In the genomic region with DNA sequence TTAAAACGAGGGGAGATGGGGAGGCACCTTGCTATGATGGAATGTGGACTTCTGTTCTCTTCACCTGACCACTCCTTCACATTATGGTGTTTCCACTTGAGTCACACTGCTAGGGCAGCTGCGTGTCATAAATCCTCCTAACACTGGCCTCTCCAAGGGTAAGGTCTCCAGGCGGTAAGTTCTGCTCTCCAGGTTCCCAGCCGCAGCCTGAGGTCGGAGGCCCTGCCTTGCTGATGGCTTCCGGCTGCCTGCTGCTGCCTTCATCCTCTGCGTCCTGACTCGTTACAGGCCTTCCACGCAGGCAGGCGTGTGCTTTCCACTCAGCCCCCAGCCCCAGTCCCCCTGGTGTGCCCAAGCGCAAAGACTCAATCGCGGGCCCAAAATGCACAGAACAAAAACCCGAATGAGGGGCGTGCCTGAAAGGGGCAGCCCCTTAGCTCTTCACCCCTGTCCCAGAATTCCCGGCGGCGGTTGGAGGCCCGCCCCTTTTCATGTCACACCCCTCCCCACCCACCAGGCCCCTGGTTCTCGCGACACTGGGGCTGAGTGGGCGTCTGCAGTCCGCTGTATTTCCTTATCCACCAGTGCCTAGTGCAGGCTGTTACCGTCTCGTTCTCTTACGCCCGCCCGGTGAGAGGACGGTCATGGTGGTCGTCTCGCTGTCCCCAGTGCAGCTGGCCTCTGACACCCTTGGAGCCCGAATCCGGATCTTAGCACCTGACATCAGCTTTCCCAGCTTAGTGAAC, we compare ENCODE assay signal across 8 mouse cellular contexts. TPM values are rescaled to one million over a fixed set of nuclear protein-coding genes. Genes with fewer than 3 reads are reported as not detected.
DNase-seq lines count a peak whose midpoint lies in the region; ATAC-seq and TF ChIP-seq lines count a peak whose summit lies in the region.

A gene (minus strand): TSS at position 464 of the 746 bp plus-strand sequence.

- TF ChIP-seq CTCF in C2C12 (IDR thresholded peaks at IDR 0.05; ENCODE audit: control insufficient read depth, insufficient read depth, insufficient read length), result no peak
- no peak for TF ChIP-seq CTCF in kidney, postnatal 0 days (IDR thresholded peaks at IDR 0.05; ENCODE audit: low read depth)

- H3K36me3 ChIP-seq in C2C12 (ENCODE audit: control insufficient read depth, insufficient read depth), result peaks cover 16% of the 10 kb centered on the region
- peaks cover 31% of the 10 kb centered on the region for H3K36me3 ChIP-seq in heart, embryonic 12.5 days
- peaks cover 15% of the 10 kb centered on the region; the same call in 1 of the 2 replicates for H3K36me3 ChIP-seq in kidney, postnatal 0 days (ENCODE audit: insufficient read depth, low read length)
- peaks cover 16% of the 10 kb centered on the region for H3K36me3 ChIP-seq in liver, embryonic 11.5 days (ENCODE audit: control insufficient read depth, insufficient read depth, low read length)
- peaks cover 19% of the 10 kb centered on the region for H3K36me3 ChIP-seq in stomach, embryonic 14.5 days (ENCODE audit: control insufficient read depth, insufficient read depth, low read length)

- H3K9ac ChIP-seq in heart, embryonic 12.5 days, result peak within 1 kb of the TSS; percentile 77
- peak within 1 kb of the TSS; percentile 78 for H3K9ac ChIP-seq in kidney, postnatal 0 days (ENCODE audit: low read depth, low read length)
- H3K9ac ChIP-seq in liver, embryonic 11.5 days (ENCODE audit: low read depth, low read length), result peak within 1 kb of the TSS; percentile 73
- H3K9ac ChIP-seq in stomach, embryonic 14.5 days (replicated peaks; ENCODE audit: low read depth, low read length), result peak within 1 kb of the TSS; percentile 72

- peaks cover 20% of the 10 kb centered on the region for H3K79me2 ChIP-seq in C2C12 (ENCODE audit: control insufficient read depth, insufficient read depth)

- H3K9me3 ChIP-seq in heart, embryonic 12.5 days (replicated peaks), result 0 out of 2 replicates have a peak, but pooled peaks cover 4% of the 10 kb centered on the region
- H3K9me3 ChIP-seq in kidney, postnatal 0 days (replicated peaks; ENCODE audit: low read length), result no peaks in the 10 kb centered on the region
- no peaks in the 10 kb centered on the region for H3K9me3 ChIP-seq in liver, embryonic 11.5 days (ENCODE audit: control insufficient read depth, low read length)
- peaks cover 6% of the 10 kb centered on the region; the same call in 1 of the 2 replicates for H3K9me3 ChIP-seq in stomach, embryonic 14.5 days (ENCODE audit: control insufficient read depth, low read depth, low read length)

- peaks cover 4% of the 10 kb centered on the region for H3K79me3 ChIP-seq in C2C12 (ENCODE audit: low read depth)

- no peaks in the 10 kb centered on the region for H3K27me3 ChIP-seq in C2C12 (ENCODE audit: control insufficient read depth, insufficient read depth, insufficient read length)
- H3K27me3 ChIP-seq in heart, embryonic 12.5 days (replicated peaks), result no peaks in the 10 kb centered on the region
- H3K27me3 ChIP-seq in kidney, postnatal 0 days (ENCODE audit: insufficient read depth, low read length), result no peaks in the 10 kb centered on the region
- no peaks in the 10 kb centered on the region for H3K27me3 ChIP-seq in liver, embryonic 11.5 days (replicated peaks; ENCODE audit: control insufficient read depth, insufficient read depth, low read length)
- no peaks in the 10 kb centered on the region for H3K27me3 ChIP-seq in stomach, embryonic 14.5 days (ENCODE audit: control insufficient read depth, insufficient read depth, low read length)

- peak within 1 kb of the TSS; percentile 78 for H3K4me2 ChIP-seq in heart, embryonic 12.5 days
- H3K4me2 ChIP-seq in kidney, postnatal 0 days (ENCODE audit: low read length), result peak within 1 kb of the TSS; percentile 79
- H3K4me2 ChIP-seq in liver, embryonic 11.5 days, result peak within 1 kb of the TSS; percentile 72
- H3K4me2 ChIP-seq in stomach, embryonic 14.5 days (replicated peaks; ENCODE audit: low read depth, low read length), result peak within 1 kb of the TSS; percentile 54

- peak; percentile 79 for DNase-seq in brain, embryonic 18.5 days (ENCODE audit: low read depth, low spot score)
- DNase-seq in kidney, postnatal 0 days (ENCODE audit: low spot score), result peak; percentile 97
- DNase-seq in liver, embryonic 11.5 days (ENCODE audit: low spot score), result peak; percentile 95
- peak; percentile 93 for DNase-seq in naive thymus-derived CD4-positive, alpha-beta T cell, adult 2 months (ENCODE audit: low read depth)

- H3K4me3 ChIP-seq in C2C12 (ENCODE audit: insufficient read depth, poor library complexity, severe bottlenecking), result peak within 1 kb of the TSS; percentile 49
- H3K4me3 ChIP-seq in heart, embryonic 12.5 days, result peak within 1 kb of the TSS; percentile 89
- H3K4me3 ChIP-seq in kidney, postnatal 0 days (replicated peaks; ENCODE audit: low read depth, low read length), result peak within 1 kb of the TSS; percentile 64
- H3K4me3 ChIP-seq in liver, embryonic 11.5 days (ENCODE audit: low read depth, low read length), result peak within 1 kb of the TSS; percentile 70
- peak within 1 kb of the TSS; percentile 73 for H3K4me3 ChIP-seq in stomach, embryonic 14.5 days (ENCODE audit: low read depth, low read length)

- H3K4me1 ChIP-seq in heart, embryonic 12.5 days (replicated peaks), result 0 out of 2 replicates have a peak, but pooled peaks cover 11% of the 10 kb centered on the region
- no peaks in the 10 kb centered on the region for H3K4me1 ChIP-seq in kidney, postnatal 0 days (replicated peaks; ENCODE audit: insufficient read depth, low read length)
- peaks cover 2% of the 10 kb centered on the region for H3K4me1 ChIP-seq in liver, embryonic 11.5 days (replicated peaks; ENCODE audit: control insufficient read depth, insufficient read depth, low read length)
- H3K4me1 ChIP-seq in stomach, embryonic 14.5 days (ENCODE audit: control insufficient read depth, insufficient read depth, low read length), result 0 out of 2 replicates have a peak, but pooled peaks cover 4% of the 10 kb centered on the region

- H3K27ac ChIP-seq in heart, embryonic 12.5 days (ENCODE audit: poor library complexity, severe bottlenecking), result peak within 1 kb of the TSS; percentile 90
- peak within 1 kb of the TSS; percentile 92 for H3K27ac ChIP-seq in kidney, postnatal 0 days
- peak within 1 kb of the TSS; percentile 85 for H3K27ac ChIP-seq in liver, embryonic 11.5 days (ENCODE audit: low read depth, low read length)
- peak within 1 kb of the TSS; percentile 85 for H3K27ac ChIP-seq in stomach, embryonic 14.5 days (ENCODE audit: low read length)

- peak; percentile 97 for ATAC-seq in erythroid progenitor cell, adult 5-6 weeks (replicated peaks; ENCODE audit: low FRiP score, poor library complexity, severe bottlenecking)
- ATAC-seq in heart, embryonic 12.5 days (ENCODE audit: insufficient number of reproducible peaks, low FRiP score), result peak; percentile 99
- ATAC-seq in kidney, postnatal 0 days (replicated peaks; ENCODE audit: low FRiP score, low read depth), result peak; percentile 98
- ATAC-seq in liver, embryonic 11.5 days (replicated peaks; ENCODE audit: low FRiP score), result peak; percentile 99
- peak; percentile 99 for ATAC-seq in stomach, embryonic 14.5 days (ENCODE audit: insufficient number of reproducible peaks, insufficient read depth, low FRiP score, low read depth)

- H3ac ChIP-seq in C2C12 (ENCODE audit: control insufficient read depth, insufficient read length, low read depth), result peak within 1 kb of the TSS; percentile 95

- WGBS in heart, embryonic 12.5 days, result under 1% methylated on average over 33 of the region's 33 CpGs
- WGBS in kidney, postnatal 0 days, result under 1% methylated on average over 33 of the region's 33 CpGs
- under 1% methylated on average over 33 of the region's 33 CpGs for WGBS in liver, embryonic 11.5 days
- WGBS in stomach, embryonic 14.5 days, result under 1% methylated on average over 33 of the region's 33 CpGs

TF ChIP-seq in C2C12, 6 proteins besides CTCF, POLR2A, EP300 and RAD21:
- peak; percentile 73 for TF ChIP-seq MYOD1 (IDR thresholded peaks at IDR 0.05; ENCODE audit: control insufficient read depth, insufficient read length, low read depth)
- TF ChIP-seq MAX (IDR thresholded peaks at IDR 0.05), result no peak

RNA-seq across cellular contexts. Expression of the gene that starts here (rescaled TPM):
- polyA plus RNA-seq in C2C12 (2012; fragmentation: generic; extraction: Trizol), result 14.1 TPM
- 9.4 and 10.1 TPM in 2 replicates for total RNA-seq in erythroid progenitor cell, adult 5-6 weeks (2015; ENCODE audit: low replicate concordance)
- 3.5 and 4.2 TPM in 2 replicates for total RNA-seq in erythroid progenitor cell, adult 5-6 weeks (2017; ENCODE audit: low replicate concordance)
- 11.9 and 13.1 TPM in 2 replicates for polyA plus RNA-seq in heart, embryonic 12.5 days (2016; fragmentation: Nextera tagmentation; extraction: Ambion mirVana)
- 20.4 and 21.1 TPM in 2 replicates for polyA plus RNA-seq in kidney, postnatal 0 days (2015; fragmentation: Nextera tagmentation; extraction: Ambion mirVana)
- 16.2 and 17.7 TPM in 2 replicates for polyA plus RNA-seq in liver, embryonic 11.5 days (2014; fragmentation: Nextera tagmentation; extraction: Ambion mirVana)
- polyA plus RNA-seq in stomach, embryonic 14.5 days (2014; fragmentation: Nextera tagmentation; extraction: Ambion mirVana), result 23.5 and 25.2 TPM in 2 replicates

Comparison
In these comparisons a context has a peak if more than half of its experiments do, and no peak if none do; other contexts are left out.
1. Peak in every context shown above with its lines: DNase-seq, ATAC-seq, H3K4me3 ChIP-seq and H3K27ac ChIP-seq.